Mouse (Mus musculus) ES-CJ7 (cell line): ENCODE measurements around the gene Kcnn1.

Source experiments
- DNase-seq: peaks from one replicate; pipeline ENCODE4 v3.0.0; 2011; ENCODE audit warnings: low read depth, low spot score

Kcnn1 gene

GRCm38 (mm10) chr8:70792700-70793099, 70.4 kb downstream of the Kcnn1 start:
- DNase-seq, result peak; percentile 99
